Mouse (Mus musculus) midbrain, embryonic 12.5 days (tissue): ENCODE data around the gene Gm2075. TPM values are rescaled to one million over a fixed set of nuclear protein-coding genes. Genes with fewer than 3 reads are reported as not detected.
"Not testable (repeated sequence)": the region's sequence is repeated elsewhere in the genome, so short reads cannot be mapped to it uniquely, and the experiment has no call there.

Source experiments
- ATAC-seq: fragments of 200-750 bp; cut with Nextera tagmentation; 2 replicates; pipeline ENCODE4 v1.8.0; 2017; ENCODE audit warnings: low read depth, moderate TSS enrichment, moderate library complexity; ENCODE audit not compliant: low FRiP score
- H3K27ac ChIP-seq: fragments of 300-500 bp; sonication (generic); replicated peaks from 2 replicates; pipeline ENCODE4 v1.5.1; 2016; ENCODE audit warnings: mild to moderate bottlenecking
- H3K27me3 ChIP-seq: fragments of 300-500 bp; sonication (generic); 2 replicates; pipeline ENCODE4 v1.6.1; 2016; ENCODE audit warnings: mild to moderate bottlenecking
- H3K36me3 ChIP-seq: fragments of 300-500 bp; sonication (generic); 2 replicates; pipeline ENCODE4 v1.6.1; 2016
- H3K4me1 ChIP-seq: fragments of 300-500 bp; sonication (generic); 2 replicates; pipeline ENCODE4 v1.6.1; 2016
- H3K4me2 ChIP-seq: fragments of 300-500 bp; sonication (generic); replicated peaks from 2 replicates; pipeline ENCODE4 v1.6.1; 2016; ENCODE audit warnings: mild to moderate bottlenecking, moderate library complexity
- H3K4me3 ChIP-seq: fragments of 300-500 bp; sonication (generic); 2 replicates; pipeline ENCODE4 v1.5.1; 2016; ENCODE audit warnings: mild to moderate bottlenecking
- H3K9ac ChIP-seq: fragments of 300-500 bp; sonication (generic); replicated peaks from 2 replicates; pipeline ENCODE4 v1.6.1; 2016; ENCODE audit warnings: mild to moderate bottlenecking, moderate library complexity
- H3K9me3 ChIP-seq: fragments of 300-500 bp; sonication (generic); 2 replicates; pipeline ENCODE4 v1.6.1; 2016; ENCODE audit warnings: mild to moderate bottlenecking
- WGBS: fragments of 180-500 bp; shearing (Covaris S2); methylation state at CpG from one replicate; pipeline ENCODE4 v1.1.7; 2016; 5-methylcytosine and 5-hydroxymethylcytosine counted together
- polyA plus RNA-seq: library from polyadenylated mRNA; unstranded; fragments of >200 nt; fragmentation: Nextera tagmentation; extraction: Ambion mirVana; gene quantifications from 2 replicates; pipeline ENCODE4 v1.2.1, GENCODE M21; 2016

The Gm2075 gene
- polyA plus RNA-seq, result not detected in 2 replicates

GRCm38 (mm10) chr12:88011548-88011947 is at the start of gene Gm2075:
Gene Gm2075 (plus strand): TSS chr12:88011848.
- not testable (repeated sequence) for H3K9ac ChIP-seq, H3K27me3 ChIP-seq, H3K4me1 ChIP-seq, H3K4me3 ChIP-seq, H3K9me3 ChIP-seq, H3K36me3 ChIP-seq, H3K4me2 ChIP-seq, ATAC-seq, H3K27ac ChIP-seq
- 80% methylated on average over 1 of the region's 1 CpGs for WGBS

- H3K4me3 ChIP-seq, H3K4me2 ChIP-seq, H3K27me3 ChIP-seq, H3K9ac ChIP-seq, H3K4me1 ChIP-seq, H3K9me3 ChIP-seq, ATAC-seq, H3K27ac ChIP-seq, H3K36me3 ChIP-seq: not testable (repeated sequence)
Observed at GRCm38 (mm10) chr12:87984000-87984399, 27.6 kb upstream of the Gm2075 start.

DNA sequence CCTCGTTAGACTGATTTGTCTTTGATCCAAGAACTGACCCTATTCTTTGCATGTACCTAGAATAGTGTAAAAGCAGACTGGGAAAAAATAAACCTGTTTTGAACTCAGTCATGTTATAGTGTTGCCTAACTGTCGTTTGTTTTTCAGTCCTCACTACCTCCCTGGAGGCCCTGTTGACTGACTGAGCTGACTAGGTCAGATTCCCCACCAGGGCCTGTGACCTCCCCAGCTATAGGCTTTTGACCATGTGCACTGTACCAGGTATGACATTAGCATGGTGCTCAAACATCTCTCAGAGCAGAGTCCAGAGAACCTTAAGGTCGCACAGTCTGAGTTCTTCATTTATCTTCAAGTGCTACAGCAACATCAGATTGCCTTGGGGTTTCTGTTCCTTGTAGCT is 7.5 kb upstream of the Gm2075 start:
- H3K36me3 ChIP-seq, H3K9ac ChIP-seq, H3K4me3 ChIP-seq, ATAC-seq, H3K4me1 ChIP-seq, H3K9me3 ChIP-seq, H3K27me3 ChIP-seq, H3K27ac ChIP-seq, H3K4me2 ChIP-seq: not testable (repeated sequence)
- 86% methylated on average over 3 of the region's 3 CpGs for WGBS

DNA sequence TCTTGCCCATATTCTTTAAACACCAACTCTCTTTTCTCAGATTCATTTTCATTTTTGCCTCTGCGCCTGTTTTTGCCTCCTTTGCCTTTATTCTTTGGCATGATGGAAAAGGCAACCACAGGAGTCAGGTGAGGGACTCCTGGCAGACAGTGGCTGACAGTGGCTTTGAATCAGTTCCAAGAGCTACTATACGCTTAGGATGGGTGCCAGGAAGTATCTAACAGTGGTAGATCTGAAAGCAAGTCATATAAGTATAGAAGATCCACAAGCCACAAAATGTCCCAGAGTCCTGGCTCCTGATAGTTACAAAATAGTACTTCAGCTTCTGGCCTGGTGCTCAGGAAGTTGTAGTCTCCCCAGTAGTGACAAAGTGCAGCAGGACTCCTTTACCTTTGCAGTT is 7.0 kb downstream of the Gm2075 start, which contains the start of gene Gm6803:
Gene Gm6803 (minus strand): TSS at position 101 of the 400 bp plus-strand sequence.
- WGBS, result 86% methylated on average over 2 of the region's 2 CpGs
- H3K9ac ChIP-seq, H3K36me3 ChIP-seq, H3K4me3 ChIP-seq, H3K27ac ChIP-seq, H3K4me2 ChIP-seq, H3K27me3 ChIP-seq, H3K4me1 ChIP-seq, H3K9me3 ChIP-seq, ATAC-seq: not testable (repeated sequence)

- H3K4me2 ChIP-seq, H3K27ac ChIP-seq, ATAC-seq, H3K4me1 ChIP-seq, H3K4me3 ChIP-seq, H3K36me3 ChIP-seq, H3K9me3 ChIP-seq, H3K9ac ChIP-seq, H3K27me3 ChIP-seq: not testable (repeated sequence)
- WGBS, result 88% methylated on average over 1 of the region's 1 CpGs
Observed at GRCm38 (mm10) chr12:88026704-88027103, 15.1 kb downstream of the Gm2075 start, which contains the start of gene Gm2056. Gene Gm2056 (plus strand): TSS chr12:88027004.

GRCm38 (mm10) chr12:88032250-88032649 is 20.6 kb downstream of the Gm2075 start:
- WGBS, result 92% methylated on average over 5 of the region's 5 CpGs
- not testable (repeated sequence) for H3K27me3 ChIP-seq, H3K36me3 ChIP-seq, H3K27ac ChIP-seq, H3K4me2 ChIP-seq, H3K4me3 ChIP-seq, ATAC-seq, H3K4me1 ChIP-seq, H3K9ac ChIP-seq
- H3K9me3 ChIP-seq, result peaks cover 18% of the 10 kb centered on the region; the same call in 1 of the 2 replicates

DNA sequence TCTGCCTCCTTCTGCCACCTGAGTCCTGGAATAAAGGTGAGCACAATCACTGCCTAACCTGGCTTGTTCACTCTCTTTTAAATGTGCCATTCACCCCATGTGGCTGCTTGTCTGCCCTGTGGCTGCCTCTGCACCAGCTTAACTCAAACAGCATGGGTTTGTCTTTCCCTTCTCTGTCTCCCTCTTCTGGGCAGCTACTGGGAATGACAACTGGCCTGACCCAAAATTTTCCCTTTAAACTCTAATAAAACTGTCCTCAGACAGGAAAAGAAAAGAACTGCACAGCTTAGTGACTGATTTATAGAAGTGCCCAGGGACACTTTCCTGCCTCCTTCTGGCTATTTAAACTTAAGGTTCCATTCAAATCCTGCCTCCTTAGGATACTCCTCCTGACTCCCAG is 27.4 kb downstream of the Gm2075 start:
- not testable (repeated sequence) for H3K27me3 ChIP-seq, H3K36me3 ChIP-seq, H3K27ac ChIP-seq, H3K4me3 ChIP-seq, H3K9ac ChIP-seq, H3K4me2 ChIP-seq, H3K4me1 ChIP-seq, ATAC-seq
- peaks cover 12% of the 10 kb centered on the region; the same call in 1 of the 2 replicates for H3K9me3 ChIP-seq

DNA sequence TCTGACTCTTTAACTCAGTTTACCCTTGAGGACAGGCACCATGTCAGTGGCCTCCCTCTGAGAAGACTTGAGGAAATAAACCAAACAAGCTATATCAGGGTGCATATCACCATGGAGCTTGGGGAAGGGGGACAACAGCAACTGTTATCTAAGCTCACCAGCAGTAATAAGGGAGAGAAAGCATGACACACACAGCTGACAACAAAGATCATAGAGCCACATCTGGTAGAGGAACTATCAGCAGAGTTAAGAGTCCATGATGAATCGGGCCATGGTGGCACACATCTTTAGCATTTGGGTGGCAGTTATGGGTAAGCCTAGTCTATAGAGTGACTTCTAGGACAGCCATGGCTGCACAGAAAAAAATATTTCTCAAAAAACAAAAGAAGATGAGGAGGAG is 28.1 kb downstream of the Gm2075 start:
- not testable (repeated sequence) for H3K9ac ChIP-seq, H3K9me3 ChIP-seq, H3K4me3 ChIP-seq, ATAC-seq, H3K4me2 ChIP-seq, H3K27me3 ChIP-seq, H3K36me3 ChIP-seq, H3K4me1 ChIP-seq, H3K27ac ChIP-seq
- WGBS, result 90% methylated on average over 1 of the region's 1 CpGs

DNA sequence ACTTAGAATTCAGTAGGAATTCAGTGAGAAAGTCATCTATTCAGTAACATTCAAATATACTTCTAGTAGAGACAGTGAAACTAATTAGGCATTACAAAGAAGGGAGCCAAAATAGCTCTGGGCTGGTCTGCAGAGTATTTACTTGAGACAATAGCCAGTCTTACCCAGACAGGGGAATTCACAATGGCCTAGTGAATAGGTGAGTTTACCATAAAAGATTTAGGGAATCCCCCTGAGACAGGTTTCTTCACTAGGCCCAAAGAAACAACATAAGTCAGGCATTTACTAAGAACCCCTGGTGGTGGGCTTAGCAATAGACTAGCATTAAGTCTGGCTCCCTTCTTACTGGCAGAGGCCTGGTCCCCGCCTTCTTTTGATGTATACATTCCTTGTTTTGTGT is 33.6 kb downstream of the Gm2075 start:
- H3K4me2 ChIP-seq, H3K4me1 ChIP-seq, H3K27me3 ChIP-seq, H3K36me3 ChIP-seq, H3K4me3 ChIP-seq, H3K9ac ChIP-seq, H3K9me3 ChIP-seq, H3K27ac ChIP-seq, ATAC-seq: not testable (repeated sequence)
- WGBS, result 35% methylated on average over 1 of the region's 1 CpGs

Other genes with a start within 250 kb of the Gm2075 start
- gene Gm21319, start 236.1 kb upstream of the Gm2075 start, polyA plus RNA-seq, result not detected in 2 replicates
- gene Gm21936, start 216.3 kb upstream of the Gm2075 start, polyA plus RNA-seq, result not detected in 2 replicates
- gene BB287469, start 195.3 kb upstream of the Gm2075 start, polyA plus RNA-seq, result not detected in 2 replicates
- gene Gm2001, start 169.5 kb upstream of the Gm2075 start, polyA plus RNA-seq, result not detected in 2 replicates
- gene Gm2016, start 137.8 kb upstream of the Gm2075 start, polyA plus RNA-seq, result not detected in 2 replicates
- not detected in 2 replicates for gene Gm2022, start 116.5 kb upstream of the Gm2075 start, polyA plus RNA-seq
- not detected in 2 replicates for gene Gm2035, start 92.0 kb upstream of the Gm2075 start, polyA plus RNA-seq
- gene Gm2042, start 57.8 kb upstream of the Gm2075 start, polyA plus RNA-seq, result not detected in 2 replicates
- gene Gm6803, start 6.9 kb downstream of the Gm2075 start, polyA plus RNA-seq, result not detected in 2 replicates
- gene Gm2056, start 15.2 kb downstream of the Gm2075 start, polyA plus RNA-seq, result not detected in 2 replicates
- not detected in 2 replicates for gene Gm16368, start 71.8 kb downstream of the Gm2075 start, polyA plus RNA-seq
- gene Gm10436, start 170.3 kb downstream of the Gm2075 start, polyA plus RNA-seq, result not detected in 2 replicates
- gene Gm8332, start 238.3 kb downstream of the Gm2075 start, polyA plus RNA-seq, result not detected in 2 replicates